Mouse (Mus musculus) layer of hippocampus, adult 11-12 months (tissue): ENCODE measurements around the gene Stk11.

Source experiments
- DNase-seq: peaks from one replicate; pipeline ENCODE4 v3.0.0; 2022; ENCODE audit warnings: low spot score

The Stk11 gene

DNA sequence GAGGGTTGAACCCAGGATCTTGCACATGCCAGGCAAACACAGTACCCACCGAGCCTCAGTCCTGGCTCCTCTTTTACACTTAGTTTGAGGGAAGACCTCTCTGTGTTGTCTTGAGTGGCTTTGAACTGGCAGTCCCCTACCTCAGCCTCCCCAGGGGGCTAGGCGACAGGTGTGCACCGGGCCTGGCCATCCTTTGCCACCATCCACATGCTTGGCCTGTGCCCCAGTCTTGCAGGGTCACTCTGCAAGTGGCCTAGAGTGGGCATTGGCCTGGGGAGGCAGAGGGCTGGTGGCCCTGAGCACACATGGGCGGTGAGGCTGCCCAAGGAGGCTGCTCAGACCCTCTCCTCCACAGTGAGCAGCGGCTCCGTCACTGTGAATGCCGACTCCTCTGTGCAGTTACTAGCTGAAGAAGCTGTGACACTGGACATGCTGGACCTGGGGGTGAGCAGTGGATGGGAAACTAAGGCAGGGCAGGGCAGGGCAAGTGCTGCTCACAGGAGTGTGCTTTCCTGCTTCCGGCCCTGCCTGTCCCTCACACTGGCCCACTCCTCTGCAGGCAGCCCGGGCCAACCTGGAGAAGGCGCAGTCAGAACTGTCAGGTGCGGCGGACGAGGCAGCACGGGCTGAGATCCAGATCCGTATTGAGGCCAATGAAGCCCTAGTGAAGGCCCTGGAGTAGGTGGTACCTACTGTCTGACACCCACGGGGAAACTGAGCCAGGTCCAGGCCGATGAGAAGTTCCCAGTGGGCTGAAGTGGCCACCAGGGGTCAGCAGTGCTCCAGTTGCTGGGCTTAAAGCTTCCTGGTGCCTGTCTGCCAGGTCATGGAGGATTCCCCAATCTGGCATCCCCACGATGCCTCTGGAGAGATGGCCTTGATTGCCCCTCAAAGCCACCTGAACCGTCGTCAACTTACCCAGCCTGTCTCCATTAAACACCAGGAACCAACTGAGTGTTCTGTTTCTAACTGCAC is 29.5 kb downstream of the Stk11 start:
- DNase-seq, result peak; percentile 80

DNA sequence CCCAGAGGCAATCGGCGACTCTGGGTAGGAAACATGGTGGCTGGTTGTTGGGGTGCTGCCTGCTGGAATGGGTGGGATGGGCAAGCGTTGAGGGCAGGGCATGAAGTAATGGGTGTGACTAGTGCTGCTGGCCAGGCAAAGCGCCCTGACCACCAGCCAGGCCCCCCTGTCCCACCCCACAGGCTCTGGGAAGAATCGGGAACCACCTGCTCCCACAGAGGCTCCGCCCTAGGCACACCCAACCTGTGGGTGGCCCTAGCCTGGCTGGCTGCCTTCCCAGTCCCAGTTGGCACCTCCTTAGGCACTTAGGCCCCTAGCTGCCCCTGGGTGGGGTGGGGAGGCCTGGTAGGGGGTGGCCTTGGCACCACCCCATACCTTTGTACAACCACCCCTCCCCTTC is 30.3 kb downstream of the Stk11 start:
- DNase-seq, result no peak

DNA sequence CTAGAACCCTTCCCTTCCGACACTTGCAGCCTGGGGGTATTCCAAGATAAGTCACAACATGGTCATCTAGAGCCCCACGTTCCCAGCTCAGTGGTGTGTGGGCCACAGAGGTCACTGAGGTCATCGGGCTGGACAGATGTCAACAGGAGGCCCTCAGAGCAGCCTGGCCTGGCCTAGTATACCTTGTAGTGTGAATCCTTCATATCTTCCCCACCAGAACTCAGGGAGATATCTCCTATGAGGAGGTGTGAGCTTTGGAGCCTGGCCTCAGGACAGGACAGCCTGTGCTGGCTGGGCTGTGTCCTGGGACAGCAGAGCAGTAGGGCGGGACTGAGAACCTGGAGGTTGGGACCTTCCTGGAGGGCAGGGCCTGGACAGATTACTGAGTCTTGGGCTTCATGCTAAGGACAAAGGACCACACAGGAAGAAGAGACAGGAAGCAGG is 31.0 kb downstream of the Stk11 start:
- no peak for DNase-seq

GRCm38 (mm10) chr10:80147146-80147718 is 31.6 kb downstream of the Stk11 start:
- no peak for DNase-seq

DNA sequence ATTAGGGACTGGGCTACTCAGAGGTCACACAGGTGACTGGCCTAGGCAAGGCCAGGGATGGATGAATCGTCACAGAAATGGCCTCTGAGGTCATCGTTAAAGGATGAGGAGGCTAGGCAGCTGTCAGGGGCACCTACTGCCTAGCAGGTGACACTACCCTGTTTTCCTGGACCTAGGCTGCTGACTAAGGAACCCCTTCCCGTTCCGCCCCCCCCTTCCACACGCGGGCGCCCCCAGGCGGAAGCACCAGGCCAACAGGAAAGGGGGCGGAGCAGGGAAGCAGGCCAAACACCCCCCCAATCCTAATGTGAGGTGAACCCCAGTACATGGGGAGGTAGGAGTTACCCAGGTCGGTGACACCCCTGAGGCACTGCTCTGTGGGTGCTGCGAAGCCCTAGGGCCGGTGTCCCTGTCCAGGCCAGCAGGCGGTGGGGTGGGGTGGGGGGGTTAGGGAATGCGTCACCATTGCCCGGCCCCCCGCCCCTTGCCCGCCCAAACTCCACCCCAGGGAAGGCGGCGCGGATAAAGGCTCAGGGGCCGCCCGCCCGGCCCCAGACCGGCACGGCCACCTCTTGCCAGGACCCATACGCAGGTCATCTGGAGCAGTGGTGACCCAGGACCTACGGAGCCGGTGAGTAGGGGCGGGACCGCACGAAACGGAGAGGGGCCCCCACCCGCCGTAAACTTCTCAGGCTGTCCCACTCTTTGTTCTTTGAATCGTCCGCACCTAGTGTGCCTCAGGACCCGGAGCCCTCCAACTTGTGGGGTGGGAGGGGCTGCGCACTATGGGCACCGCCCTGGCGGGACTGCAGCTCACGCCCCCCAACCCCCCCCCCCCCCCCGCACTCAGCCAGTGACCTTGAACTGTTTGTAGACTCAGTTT is 32.4 kb downstream of the Stk11 start, which contains the start of gene Midn:
TSS of gene Midn (plus strand) at position 554 of the 883 bp plus-strand sequence.
- peak; percentile 75 for DNase-seq

DNA sequence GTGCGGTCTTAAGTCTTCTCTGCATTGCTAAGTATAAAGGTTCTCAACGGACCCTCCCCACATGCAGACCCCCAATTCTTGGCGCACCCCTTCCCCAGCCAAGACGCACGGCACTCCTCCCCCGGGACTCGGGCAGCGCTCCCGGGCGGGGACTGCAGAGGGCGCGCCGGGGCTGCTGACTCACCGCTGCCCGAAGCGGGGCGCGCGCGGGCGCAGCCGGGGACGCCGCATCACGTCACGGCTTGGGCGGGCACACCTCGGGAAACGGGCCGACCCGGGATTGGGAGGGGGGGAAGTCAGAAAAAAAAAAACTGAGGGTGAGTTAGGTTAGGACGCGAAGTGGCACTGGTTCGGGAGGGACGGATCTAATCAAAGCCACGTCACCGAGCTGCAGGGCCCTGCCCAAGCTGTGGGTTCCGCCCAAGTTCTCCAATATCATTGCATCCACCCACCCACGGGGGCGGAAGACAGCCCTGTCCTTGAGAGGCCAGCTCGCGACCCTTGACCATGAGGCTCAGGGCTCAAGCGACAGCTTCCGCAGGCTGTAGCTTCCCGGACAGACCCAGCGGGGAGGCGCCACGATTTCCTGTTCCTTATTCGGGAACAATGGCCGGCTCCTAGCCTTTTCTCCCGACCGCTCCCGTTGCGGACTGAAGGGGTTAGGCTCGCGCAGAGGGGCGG is 33.1 kb downstream of the Stk11 start:
- DNase-seq, result peak; percentile 93

DNA sequence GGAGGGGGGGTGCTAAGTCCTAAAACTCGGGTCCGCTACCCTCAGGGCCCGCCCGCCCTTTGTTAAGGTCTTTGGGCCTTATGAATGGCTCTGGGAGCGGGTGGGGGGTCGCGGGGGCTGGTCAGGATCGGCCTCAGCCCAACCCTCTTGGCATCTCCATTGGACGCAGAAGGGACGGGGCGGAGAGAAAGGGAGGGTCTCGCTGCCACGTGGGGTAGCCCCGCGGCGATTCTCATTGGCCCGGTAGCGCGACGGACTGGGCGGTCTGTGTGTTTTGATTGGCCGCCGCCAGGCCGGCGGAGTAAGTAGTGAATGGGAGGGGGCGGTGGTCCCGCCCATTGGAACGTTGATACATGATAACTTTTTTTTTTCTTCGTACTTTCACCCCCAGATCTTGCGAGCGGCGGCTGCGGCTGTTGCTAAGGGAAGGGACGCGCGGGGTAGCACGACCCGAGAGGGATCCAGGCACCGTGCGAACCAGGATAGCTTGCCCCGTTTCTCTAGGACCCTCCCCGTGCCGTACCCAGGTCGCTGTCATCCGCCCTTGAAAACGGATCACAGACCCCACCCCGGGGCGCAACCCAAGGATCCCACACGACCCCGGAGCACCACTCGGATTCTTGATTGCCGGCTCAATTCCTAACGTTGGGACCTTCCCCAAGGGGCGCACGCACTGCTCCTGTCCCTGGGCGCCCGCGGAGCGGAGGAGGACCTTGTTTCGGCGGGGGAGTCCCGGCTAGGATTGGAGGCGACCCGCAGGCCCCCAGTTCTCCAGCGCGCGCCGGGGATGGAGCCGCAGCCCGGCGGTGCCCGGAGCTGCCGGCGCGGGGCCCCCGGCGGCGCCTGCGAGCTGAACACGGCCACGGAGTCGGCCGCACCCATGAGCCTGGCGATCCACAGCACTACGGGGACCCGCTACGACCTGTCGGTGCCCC is 34.0 kb downstream of the Stk11 start:
- DNase-seq, result peak; percentile 98

DNA sequence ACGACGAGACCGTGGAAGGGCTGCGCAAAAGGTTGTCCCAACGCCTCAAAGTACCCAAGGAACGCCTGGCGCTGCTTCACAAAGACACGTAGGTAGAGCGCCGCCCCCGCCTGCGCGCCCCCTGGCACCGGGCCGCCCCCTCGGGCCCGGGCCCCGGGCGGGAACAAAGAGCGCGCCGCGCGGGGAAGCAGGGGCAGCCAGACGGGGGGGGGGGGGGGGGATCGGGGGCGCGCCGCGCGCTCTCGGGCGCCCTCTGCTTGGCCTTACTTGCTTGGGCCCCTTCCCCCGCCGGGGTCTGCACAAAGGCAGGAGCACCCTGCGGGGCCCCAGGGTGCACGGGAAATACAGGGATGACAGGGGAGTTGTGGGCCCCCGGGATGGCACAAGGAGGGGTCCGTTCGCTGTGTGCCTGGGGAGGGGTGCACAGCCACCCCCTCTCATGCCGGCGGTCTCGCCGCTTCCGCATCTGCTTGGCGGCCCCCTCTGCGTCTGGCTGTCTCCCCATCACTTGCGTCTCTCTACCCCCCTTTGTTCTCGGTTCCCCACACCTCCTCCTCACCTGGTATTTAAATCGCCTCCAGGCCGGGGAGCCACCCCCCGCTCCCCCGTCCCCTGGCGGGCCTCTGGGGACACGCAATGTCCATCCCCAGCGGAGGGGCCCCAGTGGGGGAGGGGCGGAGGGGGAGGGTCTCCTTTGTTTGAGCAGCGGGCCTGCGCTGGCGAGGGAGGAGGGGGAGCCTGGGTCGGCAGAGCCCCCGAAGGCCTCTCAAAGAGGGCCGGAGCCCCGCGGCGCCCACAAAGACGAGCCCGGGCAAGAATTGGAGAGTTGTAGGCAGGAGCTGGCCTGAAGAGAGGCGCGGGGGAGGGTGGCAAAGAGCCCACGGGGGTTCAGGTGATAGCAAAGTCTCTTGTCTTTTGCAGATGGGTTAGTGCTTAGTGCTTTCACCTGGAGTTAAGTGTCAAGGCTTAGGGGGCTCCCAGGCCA is 34.9 kb downstream of the Stk11 start:
- no peak for DNase-seq

DNA sequence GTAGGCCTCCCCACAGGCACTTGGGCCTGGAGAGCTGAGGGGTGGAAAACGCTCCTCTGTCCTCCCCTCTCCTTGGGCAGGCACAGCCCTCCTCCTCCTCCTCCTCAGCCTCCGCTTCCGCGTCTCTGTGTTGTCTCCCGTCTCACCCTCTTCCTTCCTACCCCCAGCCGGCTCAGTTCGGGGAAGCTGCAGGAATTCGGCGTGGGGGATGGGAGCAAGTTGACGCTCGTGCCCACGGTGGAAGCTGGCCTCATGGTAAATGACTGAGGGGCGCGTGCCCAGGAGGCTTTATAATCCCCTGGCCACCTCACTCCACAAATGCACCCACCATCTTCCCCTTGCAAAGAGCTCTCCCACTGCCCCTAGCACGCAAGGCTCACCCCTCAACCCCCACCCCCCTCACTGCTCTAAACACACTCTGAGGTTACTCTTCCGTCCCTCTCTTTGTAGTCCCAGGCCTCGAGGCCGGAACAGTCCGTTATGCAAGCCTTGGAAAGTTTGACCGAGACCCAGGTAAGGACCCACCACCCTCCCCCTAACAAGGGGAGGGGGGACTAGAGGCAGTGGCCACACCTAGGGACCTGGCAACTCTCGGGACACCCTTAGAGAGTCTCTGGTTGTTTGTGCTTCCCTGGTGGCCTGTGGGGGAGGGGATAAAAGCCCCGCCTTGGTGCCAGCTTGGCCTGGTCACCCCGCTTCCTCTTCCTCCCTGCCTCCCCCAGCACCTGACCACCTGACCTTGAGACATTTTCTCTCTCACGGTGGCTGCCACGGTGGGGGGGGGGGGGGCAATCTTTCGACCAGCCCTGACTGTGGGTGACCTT is 35.8 kb downstream of the Stk11 start:
- no peak for DNase-seq

GRCm38 (mm10) chr10:80152071-80152872 is 36.7 kb downstream of the Stk11 start:
- no peak for DNase-seq

GRCm38 (mm10) chr10:80152873-80153260 is 37.3 kb downstream of the Stk11 start:
- DNase-seq, result no peak

DNA sequence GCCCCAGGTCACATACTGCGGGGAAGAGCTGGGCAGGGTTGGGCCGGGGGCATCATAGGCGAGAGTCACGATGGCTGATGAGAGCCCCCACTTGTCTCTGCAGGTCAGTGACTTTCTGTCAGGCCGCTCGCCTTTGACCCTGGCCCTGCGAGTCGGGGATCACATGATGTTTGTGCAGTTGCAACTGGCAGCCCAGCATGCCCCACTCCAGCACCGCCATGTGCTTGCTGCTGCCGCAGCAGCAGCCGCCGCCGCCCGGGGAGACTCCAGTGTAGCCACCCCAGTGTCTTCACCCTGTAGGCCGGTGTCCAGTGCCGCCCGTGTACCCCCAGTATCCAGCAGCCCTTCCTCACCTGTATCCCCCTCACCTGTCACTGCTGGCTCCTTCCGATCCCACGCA is 38.1 kb downstream of the Stk11 start:
- DNase-seq, result no peak

DNA sequence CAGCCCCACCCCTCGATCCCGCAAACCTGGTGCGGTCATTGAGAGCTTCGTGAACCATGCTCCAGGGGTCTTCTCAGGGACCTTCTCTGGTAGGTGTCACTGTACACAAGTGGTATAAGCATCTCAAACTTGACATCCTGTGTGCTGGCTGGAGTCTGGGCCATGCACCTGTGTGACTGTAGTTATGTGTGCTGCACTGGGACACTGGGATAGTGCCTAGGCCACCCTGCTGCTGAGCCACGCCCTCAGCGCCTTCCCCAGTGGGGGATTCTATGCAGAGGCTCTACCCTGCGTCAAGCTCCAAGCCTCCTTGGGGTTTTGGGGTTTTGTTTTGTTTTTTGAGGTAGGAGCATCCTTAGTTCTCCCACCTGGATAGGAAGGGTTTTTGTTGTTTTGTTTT is 38.8 kb downstream of the Stk11 start:
- no peak for DNase-seq

DNA sequence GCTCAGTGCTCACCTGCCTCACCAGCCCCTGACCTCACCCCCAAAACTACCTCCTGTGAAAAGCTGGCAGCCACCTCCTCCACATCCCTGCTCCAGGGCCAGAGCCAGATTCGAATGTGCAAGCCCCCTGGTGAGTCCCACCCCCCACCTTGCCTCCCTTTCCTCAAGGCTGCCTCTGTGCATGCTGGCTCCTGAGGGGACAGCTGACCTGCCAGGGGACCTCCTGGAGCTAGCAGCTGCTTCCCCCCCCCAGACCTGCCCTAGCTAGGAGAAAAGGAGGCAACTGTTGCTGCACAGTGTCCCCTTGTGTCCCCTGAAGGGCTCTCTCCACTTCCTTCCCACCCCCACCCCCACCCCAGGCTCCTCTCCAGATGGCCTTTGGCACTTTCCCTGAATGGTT is 39.7 kb downstream of the Stk11 start:
- DNase-seq, result no peak

- no peak for DNase-seq
Observed at GRCm38 (mm10) chr10:80156002-80156751, 40.6 kb downstream of the Stk11 start.

DNA sequence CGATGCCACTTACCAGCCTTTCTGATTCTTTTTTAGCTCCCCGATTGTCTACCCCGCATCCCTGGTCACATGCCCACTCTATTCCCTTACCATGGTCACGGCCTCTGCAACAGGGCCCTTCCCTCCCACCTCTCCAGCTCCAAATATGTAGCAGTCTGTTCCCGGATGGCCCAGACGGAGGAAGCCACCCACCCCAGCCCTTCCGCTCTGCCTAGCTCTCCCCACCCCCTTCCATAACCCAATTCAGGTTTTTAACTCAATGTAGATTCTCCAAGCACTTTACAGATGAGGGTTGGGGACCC is 41.1 kb downstream of the Stk11 start:
- no peak for DNase-seq
